Mouse (Mus musculus): ENCODE results near the gene Gm21885. TPM values are rescaled to one million over a fixed set of nuclear protein-coding genes. Genes with fewer than 3 reads are reported as not detected.

Gene Gm21885
- polyA plus RNA-seq, 2 experiments = not detected

GRCm38 (mm10) chr11:94245955-94246788 lies 35.5 kb upstream of the Gm21885 start, which contains the start of gene Wfikkn2:
Gene Wfikkn2 (minus strand): TSS chr11:94246005.
- DNase-seq (ENCODE audit: low read depth in 3 of 3, low spot score in 3 of 3) (no peak), ATAC-seq (ENCODE audit: insufficient read depth) (no peak)
- H3K4me2 ChIP-seq (ENCODE audit: low read depth) = no peak within 1 kb of the TSS
- H3K4me3 ChIP-seq (ENCODE audit: insufficient read depth in 1 of 2, low read depth in 2 of 2, low read length in 2 of 2) = no peak within 1 kb of the TSS
- H3K27me3 ChIP-seq (ENCODE audit: control insufficient read depth, insufficient read depth, low read length) = peaks cover 3% of the 10 kb centered on the region
- H3K27ac ChIP-seq = no peak within 1 kb of the TSS
- no peaks in the 10 kb centered on the region; a peak in 1 of 4 replicates for H3K4me1 ChIP-seq (replicated peaks; ENCODE audit: control insufficient read depth in 2 of 2, insufficient read depth in 2 of 2, low read length in 1 of 2)
- H3K9me3 ChIP-seq (ENCODE audit: control insufficient read depth, low read length) = no peaks in the 10 kb centered on the region
- TF ChIP-seq EP300 (IDR thresholded peaks at IDR 0.05; ENCODE audit: low read depth) (no peak), CTCF (IDR thresholded peaks at IDR 0.05; ENCODE audit: low read depth) (no peak)
- H3K36me3 ChIP-seq (replicated peaks; ENCODE audit: control insufficient read depth, insufficient read depth, low read depth) = no peaks in the 10 kb centered on the region
- no peak within 1 kb of the TSS for H3K9ac ChIP-seq (replicated peaks)
- WGBS (ENCODE audit: insufficient replicate concordance) = 65% methylated on average over 17 of the region's 17 CpGs

GRCm38 (mm10) chr11:94246789-94247061 lies 34.9 kb upstream of the Gm21885 start:
- DNase-seq (ENCODE audit: low read depth in 3 of 3, low spot score in 3 of 3) = no peak
- ATAC-seq (ENCODE audit: insufficient read depth) = no peak
- Histone ChIP-seq H3K4me3 (ENCODE audit: insufficient read depth in 1 of 2, low read depth in 2 of 2, low read length in 2 of 2) (no peak overlapping the region), H3K4me2 (ENCODE audit: low read depth) (no peak overlapping the region), H3K27me3 (ENCODE audit: control insufficient read depth, insufficient read depth, low read length) (peaks cover 3% of the 10 kb centered on the region), H3K27ac (no peak overlapping the region), H3K4me1 (replicated peaks; ENCODE audit: control insufficient read depth in 2 of 2, insufficient read depth in 2 of 2, low read length in 1 of 2) (no peaks in the 10 kb centered on the region; a peak in 1 of 4 replicates), H3K9ac (replicated peaks) (no peak overlapping the region), H3K9me3 (ENCODE audit: control insufficient read depth, low read length) (no peaks in the 10 kb centered on the region), H3K36me3 (replicated peaks; ENCODE audit: control insufficient read depth, insufficient read depth, low read depth) (no peaks in the 10 kb centered on the region)
- TF ChIP-seq EP300 (IDR thresholded peaks at IDR 0.05; ENCODE audit: low read depth) (no peak), CTCF (IDR thresholded peaks at IDR 0.05; ENCODE audit: low read depth) (no peak)
- WGBS (ENCODE audit: insufficient replicate concordance) = 67% methylated on average over 8 of the region's 8 CpGs

GRCm38 (mm10) chr11:94253156-94253555 lies 28.5 kb upstream of the Gm21885 start:
- no peak for DNase-seq (ENCODE audit: low read depth in 3 of 3, low spot score in 3 of 3)
- TF ChIP-seq CTCF (IDR thresholded peaks at IDR 0.05; ENCODE audit: low read depth) (no peak), EP300 (IDR thresholded peaks at IDR 0.05; ENCODE audit: low read depth) (no peak)
- 58% methylated on average over 9 of the region's 9 CpGs for WGBS (ENCODE audit: insufficient replicate concordance)

GRCm38 (mm10) chr11:94253691-94254090 lies 28.0 kb upstream of the Gm21885 start:
- Histone ChIP-seq H3K4me2 (ENCODE audit: low read depth) (no peak overlapping the region), H3K27me3 (ENCODE audit: control insufficient read depth, insufficient read depth, low read length) (no peaks in the 10 kb centered on the region), H3K9me3 (ENCODE audit: control insufficient read depth, low read length) (no peaks in the 10 kb centered on the region), H3K27ac (no peak overlapping the region), H3K4me1 (replicated peaks; ENCODE audit: control insufficient read depth in 2 of 2, insufficient read depth in 2 of 2, low read length in 1 of 2) (0 out of 4 replicates have a peak, but pooled peaks cover 0 to 2% of the 10 kb centered on the region in 2 experiments), H3K36me3 (replicated peaks; ENCODE audit: control insufficient read depth, insufficient read depth, low read depth) (no peaks in the 10 kb centered on the region), H3K4me3 (ENCODE audit: insufficient read depth in 1 of 2, low read depth in 2 of 2, low read length in 2 of 2) (no peak overlapping the region), H3K9ac (replicated peaks) (no peak overlapping the region)
- 56% methylated on average over 10 of the region's 10 CpGs for WGBS (ENCODE audit: insufficient replicate concordance)
- no peak for TF ChIP-seq CTCF (IDR thresholded peaks at IDR 0.05; ENCODE audit: low read depth)
- TF ChIP-seq EP300 (IDR thresholded peaks at IDR 0.05; ENCODE audit: low read depth) = no peak
- ATAC-seq (ENCODE audit: insufficient read depth) (no peak), DNase-seq (ENCODE audit: low read depth in 3 of 3, low spot score in 3 of 3) (no peak)

More at GRCm38 (mm10) chr11:94253156-94253555, 28.5 kb upstream of the Gm21885 start:
- no peak overlapping the region for H3K27ac ChIP-seq
- no peak for ATAC-seq (ENCODE audit: insufficient read depth)
- H3K4me2 ChIP-seq (ENCODE audit: low read depth) = no peak overlapping the region
- H3K4me1 ChIP-seq (replicated peaks; ENCODE audit: control insufficient read depth in 2 of 2, insufficient read depth in 2 of 2, low read length in 1 of 2) = 0 out of 4 replicates have a peak, but pooled peaks cover 0 to 2% of the 10 kb centered on the region in 2 experiments
- H3K27me3 ChIP-seq (ENCODE audit: control insufficient read depth, insufficient read depth, low read length) = no peaks in the 10 kb centered on the region
- no peaks in the 10 kb centered on the region for H3K36me3 ChIP-seq (replicated peaks; ENCODE audit: control insufficient read depth, insufficient read depth, low read depth)
- H3K4me3 ChIP-seq (ENCODE audit: insufficient read depth in 1 of 2, low read depth in 2 of 2, low read length in 2 of 2) = no peak overlapping the region
- no peaks in the 10 kb centered on the region for H3K9me3 ChIP-seq (ENCODE audit: control insufficient read depth, low read length)
- no peak overlapping the region for H3K9ac ChIP-seq (replicated peaks)

- Histone ChIP-seq H3K36me3 (replicated peaks; ENCODE audit: control insufficient read depth, insufficient read depth, low read depth) (no peaks in the 10 kb centered on the region), H3K27me3 (ENCODE audit: control insufficient read depth, insufficient read depth, low read length) (no peaks in the 10 kb centered on the region), H3K9ac (replicated peaks) (no peak overlapping the region), H3K4me3 (ENCODE audit: insufficient read depth in 1 of 2, low read depth in 2 of 2, low read length in 2 of 2) (no peak overlapping the region), H3K4me2 (ENCODE audit: low read depth) (no peak overlapping the region), H3K27ac (no peak overlapping the region), H3K4me1 (replicated peaks; ENCODE audit: control insufficient read depth in 2 of 2, insufficient read depth in 2 of 2, low read length in 1 of 2) (peaks cover 7 to 10% of the 10 kb centered on the region in 2 experiments), H3K9me3 (ENCODE audit: control insufficient read depth, low read length) (no peaks in the 10 kb centered on the region)
- ATAC-seq (ENCODE audit: insufficient read depth) (no peak), DNase-seq (ENCODE audit: low read depth in 3 of 3, low spot score in 3 of 3) (no peak)
- 73% methylated on average over 5 of the region's 5 CpGs for WGBS (ENCODE audit: insufficient replicate concordance)
- no peak for TF ChIP-seq CTCF (IDR thresholded peaks at IDR 0.05; ENCODE audit: low read depth)
- TF ChIP-seq EP300 (IDR thresholded peaks at IDR 0.05; ENCODE audit: low read depth) = no peak
Observed at GRCm38 (mm10) chr11:94255733-94256132, 25.9 kb upstream of the Gm21885 start.
